Mouse (Mus musculus) lung, embryonic 16.5 days (tissue): ENCODE measurements around the gene Slpi. TPM values are rescaled to one million over a fixed set of nuclear protein-coding genes. Genes with fewer than 3 reads are reported as not detected.

Experiments used
- ATAC-seq: fragments of 200-750 bp; cut with Nextera tagmentation; 2 replicates; pipeline ENCODE4 v1.8.0; 2017; ENCODE audit warnings: low read depth, mild to moderate bottlenecking, moderate library complexity
- H3K27ac ChIP-seq: fragments of 300-500 bp; sonication (generic); 2 replicates; pipeline ENCODE4 v1.5.1; 2014; ENCODE audit warnings: mild to moderate bottlenecking, control low read depth, low read length
- H3K27me3 ChIP-seq: fragments of 300-500 bp; sonication (generic); 2 replicates; pipeline ENCODE4 v1.6.1; 2014; ENCODE audit warnings: low read depth, low read length, mixed read lengths; ENCODE audit not compliant: control insufficient read depth, insufficient read depth
- H3K36me3 ChIP-seq: fragments of 300-500 bp; sonication (generic); 2 replicates; pipeline ENCODE4 v1.6.1; 2014; ENCODE audit warnings: low read length; ENCODE audit not compliant: control insufficient read depth, insufficient read depth
- H3K4me1 ChIP-seq: fragments of 300-500 bp; sonication (generic); replicated peaks from 2 replicates; pipeline ENCODE4 v1.6.1; 2014; ENCODE audit warnings: low read length, mixed read lengths; ENCODE audit not compliant: control insufficient read depth, insufficient read depth
- H3K4me2 ChIP-seq: fragments of 300-500 bp; sonication (generic); 2 replicates; pipeline ENCODE4 v1.6.1; 2014; ENCODE audit warnings: low read depth, low read length, control low read depth
- H3K4me3 ChIP-seq: fragments of 300-500 bp; sonication (generic); 2 replicates; pipeline ENCODE4 v1.5.1; 2014; ENCODE audit warnings: mild to moderate bottlenecking, low read length, control low read depth
- H3K9ac ChIP-seq: fragments of 300-500 bp; sonication (generic); 2 replicates; pipeline ENCODE4 v1.6.1; 2014; ENCODE audit warnings: low read length, control low read depth
- H3K9me3 ChIP-seq: fragments of 300-500 bp; sonication (generic); 2 replicates; pipeline ENCODE4 v1.6.1; 2016; ENCODE audit warnings: low read length; ENCODE audit not compliant: control insufficient read depth
- WGBS: fragments of 180-500 bp; shearing (Covaris S2); extraction: QIAGEN DNeasy Blood & Tissue Kit; methylation state at CpG from one replicate; pipeline ENCODE4 v1.1.7; 2014; 5-methylcytosine and 5-hydroxymethylcytosine counted together
- polyA plus RNA-seq: library from polyadenylated mRNA; unstranded; fragments of >200 nt; fragmentation: Nextera tagmentation; extraction: Ambion mirVana; gene quantifications from 2 replicates; pipeline ENCODE4 v1.2.1, GENCODE M21; 2015

Gene Slpi
- polyA plus RNA-seq, 1 experiment from 2014 or later: 1.8 TPM

GRCm38 (mm10) chr2:164372408-164373053 lies 16.4 kb downstream of the Slpi start:
- no peaks in the 10 kb centered on the region for H3K36me3 ChIP-seq
- 12% methylated on average over 3 of the region's 3 CpGs for WGBS
- H3K27ac ChIP-seq: no peak overlapping the region
- ATAC-seq: no peak
- no peak overlapping the region for H3K9ac ChIP-seq
- no peaks in the 10 kb centered on the region for H3K9me3 ChIP-seq
- H3K4me3 ChIP-seq: no peak overlapping the region
- H3K4me2 ChIP-seq: no peak overlapping the region
- H3K27me3 ChIP-seq: no peaks in the 10 kb centered on the region
- no peaks in the 10 kb centered on the region for H3K4me1 ChIP-seq

DNA sequence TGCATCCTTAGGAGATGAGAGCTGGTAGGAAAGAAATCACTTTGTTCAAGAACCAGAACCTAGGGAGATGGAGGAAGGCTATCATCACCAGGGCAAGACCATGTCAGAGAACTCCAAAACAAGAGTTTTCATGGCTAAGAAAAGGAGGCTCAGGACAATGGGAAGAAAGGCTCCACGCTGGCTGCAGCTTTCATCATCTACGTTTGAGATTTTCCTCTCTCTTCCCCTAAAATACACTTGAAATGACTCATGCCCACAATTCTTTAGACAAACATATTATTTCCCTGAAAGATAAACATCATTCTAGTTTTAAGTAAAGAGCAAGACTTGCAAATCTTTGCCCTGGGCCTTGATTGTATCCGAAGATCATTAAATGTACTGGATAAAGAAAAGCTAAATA lies 17.5 kb downstream of the Slpi start:
- no peak overlapping the region for H3K9ac ChIP-seq
- WGBS: 71% methylated on average over 3 of the region's 3 CpGs
- no peaks in the 10 kb centered on the region for H3K36me3 ChIP-seq
- no peak for ATAC-seq
- no peaks in the 10 kb centered on the region; the same call in 1 of the 2 replicates for H3K4me1 ChIP-seq
- H3K27ac ChIP-seq: no peak overlapping the region
- no peaks in the 10 kb centered on the region for H3K9me3 ChIP-seq
- H3K4me2 ChIP-seq: no peak overlapping the region
- H3K4me3 ChIP-seq: no peak overlapping the region
- no peaks in the 10 kb centered on the region for H3K27me3 ChIP-seq

DNA sequence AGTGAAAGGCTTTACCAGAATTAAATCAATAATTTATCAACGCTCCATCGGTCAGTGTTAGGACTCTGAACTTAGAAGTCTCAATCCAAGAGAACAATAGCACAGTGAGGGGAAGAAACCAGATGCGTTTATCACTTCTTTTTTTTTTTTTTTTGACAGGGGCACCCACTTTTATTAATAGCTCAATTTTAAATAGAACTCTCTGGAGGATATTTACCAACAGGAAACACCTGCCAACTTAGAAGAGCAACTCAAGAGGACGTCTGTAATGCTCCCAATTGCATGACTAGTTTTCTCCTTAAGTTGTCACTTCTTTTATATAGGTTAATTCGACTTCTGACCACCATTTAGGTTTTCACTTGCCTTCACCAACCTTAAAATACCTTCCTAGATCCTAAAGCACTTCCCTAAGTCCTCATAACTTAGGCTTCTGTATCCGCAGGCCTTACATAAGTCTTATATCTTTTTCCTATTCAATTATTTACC lies 20.2 kb downstream of the Slpi start:
- Histone ChIP-seq H3K36me3 (no peaks in the 10 kb centered on the region), H3K4me1 (no peaks in the 10 kb centered on the region; the same call in 1 of the 2 replicates), H3K4me2 (no peak overlapping the region), H3K27ac (no peak overlapping the region), H3K9ac (no peak overlapping the region), H3K4me3 (no peak overlapping the region), H3K27me3 (no peaks in the 10 kb centered on the region), H3K9me3 (no peaks in the 10 kb centered on the region)
- WGBS: 71% methylated on average over 6 of the region's 6 CpGs
- no peak for ATAC-seq

DNA sequence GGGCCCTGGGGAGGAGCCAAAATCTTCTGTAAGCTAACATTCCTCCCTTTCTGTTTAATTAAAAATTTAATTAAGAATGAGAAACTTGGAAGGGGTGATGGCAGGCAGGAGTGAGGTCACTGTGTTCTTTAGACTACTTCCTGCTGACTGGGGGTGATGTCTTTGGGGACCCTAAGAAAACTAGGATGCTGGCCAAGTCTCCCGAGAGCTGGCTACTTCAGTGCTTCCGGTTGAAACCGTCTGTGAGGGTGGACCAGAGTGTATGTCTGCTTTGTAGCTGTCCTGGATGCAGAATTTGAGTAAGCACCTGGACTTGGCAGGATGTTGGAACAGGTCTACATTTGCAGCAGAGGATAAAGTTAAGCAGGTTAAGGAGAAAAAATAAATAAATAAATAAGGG lies 21.9 kb downstream of the Slpi start:
- H3K9me3 ChIP-seq: no peaks in the 10 kb centered on the region
- H3K36me3 ChIP-seq: no peaks in the 10 kb centered on the region
- no peak overlapping the region for H3K4me3 ChIP-seq
- no peak overlapping the region for H3K4me2 ChIP-seq
- WGBS: 22% methylated on average over 3 of the region's 3 CpGs
- no peak overlapping the region for H3K27ac ChIP-seq
- no peaks in the 10 kb centered on the region for H3K27me3 ChIP-seq
- no peak for ATAC-seq
- H3K4me1 ChIP-seq: no peaks in the 10 kb centered on the region; the same call in 1 of the 2 replicates
- H3K9ac ChIP-seq: no peak overlapping the region

DNA sequence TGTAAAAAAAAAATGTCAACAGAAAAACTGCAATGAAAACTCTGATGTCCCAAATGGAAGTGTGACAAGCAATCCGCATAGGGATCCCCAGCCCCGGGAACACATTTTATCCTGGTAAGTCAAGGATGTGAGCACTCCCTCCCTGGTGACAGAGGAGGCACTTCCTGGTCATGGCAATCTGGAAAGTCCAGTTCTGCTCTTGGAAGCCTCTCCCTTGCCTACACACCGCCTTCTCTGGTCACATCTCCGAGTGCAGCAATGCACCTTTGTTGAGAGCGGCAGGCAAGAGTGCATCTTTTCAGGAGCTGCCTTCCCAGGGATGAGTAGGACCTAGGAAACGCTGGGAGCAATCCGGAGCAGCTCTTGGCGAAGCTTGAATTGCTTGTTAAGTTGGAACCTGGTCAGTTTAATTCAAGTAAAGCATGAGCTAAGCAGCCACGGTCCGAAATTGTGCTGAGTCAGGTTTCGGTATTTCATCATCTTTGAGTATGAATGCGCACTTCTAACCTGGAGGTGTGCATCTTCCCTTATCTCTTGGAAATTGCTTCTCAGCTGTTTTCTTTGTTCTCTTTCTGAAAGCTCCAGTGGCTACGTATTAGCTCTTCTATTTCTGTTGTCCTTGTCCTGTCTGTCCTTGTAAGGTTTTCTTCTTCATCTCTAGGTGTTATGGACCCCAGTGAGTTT lies 27.8 kb downstream of the Slpi start:
- peaks cover 7% of the 10 kb centered on the region for H3K4me1 ChIP-seq
- no peaks in the 10 kb centered on the region; the same call in 1 of the 2 replicates for H3K27me3 ChIP-seq
- H3K9ac ChIP-seq: no peak overlapping the region
- WGBS: 31% methylated on average over 13 of the region's 13 CpGs
- H3K36me3 ChIP-seq: no peaks in the 10 kb centered on the region
- H3K4me2 ChIP-seq: peak overlapping the region; percentile 3; the same call in 1 of the 2 replicates
- H3K9me3 ChIP-seq: no peaks in the 10 kb centered on the region
- no peak overlapping the region for H3K4me3 ChIP-seq
- no peak for ATAC-seq
- H3K27ac ChIP-seq: no peak overlapping the region

- ATAC-seq: no peak
- 75% methylated on average over 5 of the region's 5 CpGs for WGBS
- Histone ChIP-seq H3K9me3 (no peaks in the 10 kb centered on the region), H3K4me3 (no peak overlapping the region), H3K27ac (no peak overlapping the region), H3K9ac (no peak overlapping the region), H3K36me3 (no peaks in the 10 kb centered on the region), H3K27me3 (no peaks in the 10 kb centered on the region; the same call in 1 of the 2 replicates), H3K4me1 (peaks cover 7% of the 10 kb centered on the region), H3K4me2 (no peak overlapping the region)
These were observed 29.2 kb downstream of the Slpi start for GRCm38 (mm10) chr2:164359668-164360067.

- no peak for ATAC-seq
- H3K4me2 ChIP-seq: no peak overlapping the region
- H3K27me3 ChIP-seq: no peaks in the 10 kb centered on the region; the same call in 1 of the 2 replicates
- no peaks in the 10 kb centered on the region for H3K36me3 ChIP-seq
- no peak overlapping the region for H3K27ac ChIP-seq
- H3K4me3 ChIP-seq: no peak overlapping the region
- no peaks in the 10 kb centered on the region for H3K9me3 ChIP-seq
- 86% methylated on average over 5 of the region's 5 CpGs for WGBS
- no peak overlapping the region for H3K9ac ChIP-seq
- H3K4me1 ChIP-seq: peaks cover 7% of the 10 kb centered on the region
These were observed 29.9 kb downstream of the Slpi start for GRCm38 (mm10) chr2:164359031-164359430.

- no peak overlapping the region for H3K27ac ChIP-seq
- 70% methylated on average over 3 of the region's 3 CpGs for WGBS
- H3K4me3 ChIP-seq: no peak overlapping the region
- no peak overlapping the region for H3K4me2 ChIP-seq
- no peak overlapping the region for H3K9ac ChIP-seq
- peaks cover 7% of the 10 kb centered on the region for H3K4me1 ChIP-seq
- no peaks in the 10 kb centered on the region for H3K36me3 ChIP-seq
- no peaks in the 10 kb centered on the region for H3K9me3 ChIP-seq
- ATAC-seq: no peak
- no peaks in the 10 kb centered on the region; the same call in 1 of the 2 replicates for H3K27me3 ChIP-seq
These were observed 30.5 kb downstream of the Slpi start for GRCm38 (mm10) chr2:164358373-164358772.

DNA sequence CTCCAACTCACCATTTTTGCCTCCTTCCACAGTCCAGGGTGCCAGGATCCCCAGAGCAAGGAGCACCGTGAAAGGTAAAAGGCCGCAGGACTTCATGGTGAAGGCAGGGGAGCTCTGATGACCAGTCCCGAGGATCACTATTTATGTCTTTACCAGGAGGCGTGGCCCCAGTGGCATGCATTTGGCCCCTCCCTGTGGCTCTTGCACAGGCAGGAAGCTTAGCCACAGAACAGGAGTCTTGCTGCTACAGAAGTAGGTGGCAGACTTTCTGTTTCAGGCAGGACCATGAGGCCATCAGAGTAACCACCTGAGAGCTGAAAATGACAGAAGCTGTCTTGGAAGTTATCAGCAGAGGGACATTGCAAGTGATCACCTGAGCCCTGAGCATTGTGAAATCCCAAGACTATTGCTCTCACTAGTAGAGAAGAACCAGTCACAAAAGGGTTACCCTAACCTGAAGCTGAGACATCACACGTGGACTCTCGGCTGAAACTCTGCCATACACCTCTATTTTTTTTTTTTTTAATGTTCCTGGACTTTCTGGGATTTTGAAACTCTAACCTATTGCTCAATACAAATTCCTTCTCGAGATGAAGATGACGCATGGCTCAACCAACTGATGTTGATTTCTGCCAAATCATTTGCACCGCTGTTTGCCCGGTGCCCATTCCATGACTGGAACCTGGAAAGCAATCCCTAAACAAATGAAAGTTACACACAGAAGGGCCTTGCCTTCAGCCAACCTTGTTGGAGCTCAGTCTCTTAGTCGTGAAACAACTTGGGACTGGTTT lies 32.5 kb downstream of the Slpi start:
- ATAC-seq: no peak
- no peaks in the 10 kb centered on the region; the same call in 1 of the 2 replicates for H3K27me3 ChIP-seq
- 62% methylated on average over 11 of the region's 11 CpGs for WGBS

More for the DNA sequence above, 32.5 kb downstream of the Slpi start:
- Histone ChIP-seq H3K36me3 (no peaks in the 10 kb centered on the region), H3K4me3 (no peak overlapping the region), H3K4me2 (no peak overlapping the region), H3K9ac (no peak overlapping the region), H3K4me1 (peaks cover 7% of the 10 kb centered on the region), H3K9me3 (no peaks in the 10 kb centered on the region), H3K27ac (no peak overlapping the region)
